In genomic region chr4:121040897-121041671, GRCm38 (mm10) we compare ENCODE assay signal across 7 mouse cellular contexts. TPM values are rescaled to one million over a fixed set of nuclear protein-coding genes. Genes with fewer than 3 reads are reported as not detected.
DNase-seq lines count a peak whose midpoint lies in the region; ATAC-seq lines count a peak whose summit lies in the region.

No protein-coding gene starts in this region.

- H3K4me3 ChIP-seq in hindbrain, embryonic 14.5 days (replicated peaks; ENCODE audit: low read length): no peak overlapping the region

- WGBS in hindbrain, embryonic 14.5 days: 8% methylated on average over 18 of the region's 18 CpGs

- peaks cover 6% of the 10 kb centered on the region; the same call in 1 of the 2 replicates for H3K4me1 ChIP-seq in hindbrain, embryonic 14.5 days (replicated peaks; ENCODE audit: control insufficient read depth, insufficient read depth, low read length)

- 0 out of 2 replicates have a peak overlapping the region, but pooled peaks have one; percentile 5 for H3K9ac ChIP-seq in hindbrain, embryonic 14.5 days

- no peaks in the 10 kb centered on the region for H3K36me3 ChIP-seq in hindbrain, embryonic 14.5 days (replicated peaks; ENCODE audit: control insufficient read depth, insufficient read depth)

- H3K9me3 ChIP-seq in hindbrain, embryonic 14.5 days (ENCODE audit: control insufficient read depth, low read length): no peaks in the 10 kb centered on the region

- peak overlapping the region; percentile 55 for H3K27ac ChIP-seq in hindbrain, embryonic 14.5 days

- peak; percentile 71 for ATAC-seq in hindbrain, embryonic 14.5 days (ENCODE audit: low FRiP score)
- ATAC-seq in megakaryocyte, adult 5-6 weeks (ENCODE audit: poor library complexity, severe bottlenecking): peak; percentile 90

- peaks cover 15% of the 10 kb centered on the region; the same call in 1 of the 2 replicates for H3K27me3 ChIP-seq in hindbrain, embryonic 14.5 days (ENCODE audit: control insufficient read depth, insufficient read depth, low read length)

- DNase-seq in R1 (ENCODE audit: low read depth, low spot score): peak; percentile 72
- DNase-seq in cerebellum, adult 9-10 months: peak; percentile 71
- DNase-seq in forelimb bud, embryonic 11.5 days (ENCODE audit: low read depth, low spot score): peak; percentile 86
- DNase-seq in hindbrain, embryonic 14.5 days (ENCODE audit: low spot score): peak; percentile 80
- DNase-seq in left cerebral cortex, adult 8-10 months (ENCODE audit: low spot score in 2 of 2): peak; percentile 55 to 57
- DNase-seq in right cerebral cortex, adult 2 months (ENCODE audit: low spot score in 2 of 2): peak; percentile 63 to 67

- peak overlapping the region; percentile 70 for H3K4me2 ChIP-seq in hindbrain, embryonic 14.5 days (replicated peaks)

RNA-seq across cellular contexts. Expression of gene Col9a2, which starts 1.9 kb away (rescaled TPM):
- 17.0 and 17.1 TPM in 2 replicates for polyA plus RNA-seq in hindbrain, embryonic 14.5 days (2014; fragmentation: Nextera tagmentation; extraction: Ambion mirVana)
- total RNA-seq in left cerebral cortex, adult 8-10 months (2022): 1 to 10 TPM; 6.2 to 9.6 (median 6.4) TPM
- not detected in 2 replicates for total RNA-seq in megakaryocyte, adult 5-6 weeks (2015)
- total RNA-seq in megakaryocyte, adult 5-6 weeks (2017): not detected in 2 replicates

RNA-seq across cellular contexts. Expression of gene Smap2, which starts 24.0 kb away (rescaled TPM):
- polyA plus RNA-seq in hindbrain, embryonic 14.5 days (2014; fragmentation: Nextera tagmentation; extraction: Ambion mirVana): 57.3 and 61.4 TPM in 2 replicates
- 100 to 1,000 TPM; 179 to 188 (median 183) TPM for total RNA-seq in left cerebral cortex, adult 8-10 months (2022)
- 95.9 and 115 TPM in 2 replicates for total RNA-seq in megakaryocyte, adult 5-6 weeks (2015)
- 37.2 and 62.2 TPM in 2 replicates for total RNA-seq in megakaryocyte, adult 5-6 weeks (2017)

RNA-seq across cellular contexts. Expression of gene Zmpste24, which starts 57.0 kb away (rescaled TPM):
- 22.1 and 25.1 TPM in 2 replicates for polyA plus RNA-seq in hindbrain, embryonic 14.5 days (2014; fragmentation: Nextera tagmentation; extraction: Ambion mirVana)
- total RNA-seq in left cerebral cortex, adult 8-10 months (2022): 10 to 100 TPM; 23.0 to 26.1 (median 24.9) TPM
- total RNA-seq in megakaryocyte, adult 5-6 weeks (2015): 61.3 and 63.0 TPM in 2 replicates
- total RNA-seq in megakaryocyte, adult 5-6 weeks (2017): 62.0 and 80.7 TPM in 2 replicates

Comparison
In these comparisons a context has a peak if more than half of its experiments do, and no peak if none do; other contexts are left out.
1. RNA of gene Col9a2, which starts 1.9 kb away (total RNA-seq): 6.2 to 9.6 TPM in left cerebral cortex, adult 8-10 months; not detected in megakaryocyte, adult 5-6 weeks; every median in the first group is over 4 times any median in the second.
2. Peak in every context shown above with its lines, with median percentiles within 50 percentile points of each other: DNase-seq.